ENCODE assay signal across 11 mouse cellular contexts in the genomic region with DNA sequence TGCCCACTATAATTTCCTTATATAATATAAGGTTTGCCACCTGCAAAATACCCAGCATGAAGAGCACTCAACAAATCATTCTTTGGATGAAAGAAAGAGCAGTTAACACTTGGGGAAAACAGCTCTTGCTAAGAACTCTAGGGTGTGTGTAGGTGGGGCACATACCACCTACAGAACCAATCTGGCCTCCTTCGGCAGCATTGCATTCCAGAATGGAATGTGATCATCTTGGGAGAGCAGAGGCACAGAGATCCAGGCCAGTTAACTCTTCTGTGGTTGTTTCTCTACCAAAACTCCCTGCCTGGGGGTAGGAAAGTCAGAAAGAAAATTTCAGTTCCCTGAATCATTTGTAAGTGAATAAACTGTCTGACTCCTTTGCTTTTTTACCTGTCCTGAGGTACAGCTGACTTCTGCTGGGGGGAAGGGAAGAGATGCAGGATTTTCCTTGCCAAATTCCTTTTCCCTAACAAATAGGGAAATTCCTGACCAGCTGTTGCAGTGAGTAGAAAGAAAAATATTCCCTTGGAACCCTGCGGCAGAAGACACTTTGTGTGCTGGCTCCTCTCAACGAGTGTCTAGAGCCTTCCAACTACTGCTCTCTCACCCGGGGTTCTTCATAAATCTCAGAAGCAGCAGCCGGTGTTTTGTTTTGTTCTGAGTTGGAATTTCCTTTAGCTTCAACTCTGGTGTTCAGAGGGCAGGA.
DNase-seq lines count a peak whose midpoint lies in the region; ATAC-seq lines count a peak whose summit lies in the region.
"Had no signal": no experiment of that assay in that cellular context is flagged by ENCODE, and none has a peak within 500 bp of the region (broad histone marks: within the 10 kb centered on the region; RNA-seq: fewer than 3 reads in every experiment).

No protein-coding gene starts in this region.

- H3K4me3 ChIP-seq in embryonic facial prominence, embryonic 15.5 days (replicated peaks): no peak overlapping the region

- no peaks in the 10 kb centered on the region for H3K27me3 ChIP-seq in embryonic facial prominence, embryonic 15.5 days

- peak overlapping the region; percentile 44 for H3K27ac ChIP-seq in embryonic facial prominence, embryonic 15.5 days (replicated peaks)
- H3K27ac ChIP-seq: hindbrain, embryonic 14.5 days had no signal

- no peaks in the 10 kb centered on the region for H3K9me3 ChIP-seq in embryonic facial prominence, embryonic 15.5 days (replicated peaks)

- ATAC-seq in embryonic facial prominence, embryonic 15.5 days (ENCODE audit: insufficient number of reproducible peaks, low FRiP score, low TSS enrichment, low read depth): no peak
- ATAC-seq: activated CD4-positive, CD25-positive, alpha-beta regulatory T cell, adult 4 months had no signal

- no peak overlapping the region for H3K4me2 ChIP-seq in embryonic facial prominence, embryonic 15.5 days (replicated peaks)
- H3K4me2 ChIP-seq: hindbrain, embryonic 14.5 days had no signal

- H3K4me1 ChIP-seq in embryonic facial prominence, embryonic 15.5 days: peaks cover 28% of the 10 kb centered on the region

- H3K36me3 ChIP-seq in embryonic facial prominence, embryonic 15.5 days: no peaks in the 10 kb centered on the region

- 20% methylated on average over 5 of the region's 5 CpGs for whole genome bisulfite sequencing in embryonic facial prominence, embryonic 15.5 days

- H3K9ac ChIP-seq in embryonic facial prominence, embryonic 15.5 days: no peak overlapping the region
- H3K9ac ChIP-seq: hindbrain, embryonic 14.5 days had no signal

- peak; percentile 40 to 66 for DNase-seq in layer of hippocampus, adult 18-20 months (ENCODE audit: low spot score in 2 of 2)
- DNase-seq in layer of hippocampus, postnatal 10 days (ENCODE audit: low spot score in 2 of 2): no peak
- peak; percentile 66 for DNase-seq in 3134 (ENCODE audit: extremely low read depth, insufficient read length, low spot score)
- peak; percentile 87 for DNase-seq in 3T3-L1 (ENCODE audit: low read depth, low spot score)
- DNase-seq in T-cell, adult 2 months (ENCODE audit: low spot score): no peak
- DNase-seq in heart, adult 8-10 months (ENCODE audit: low spot score): no peak
- DNase-seq: cerebellum, adult 11 months; heart, adult 18-20 months had no signal

Comparison
In these comparisons a context has a peak if more than half of its experiments do, and no peak if none do; other contexts are left out.
1. DNase-seq: peak in layer of hippocampus, adult 18-20 months (2 of 2), 3134 (single experiment) and 3T3-L1 (single experiment); none in layer of hippocampus, postnatal 10 days (0 of 2), T-cell, adult 2 months (single experiment) and heart, adult 8-10 months (single experiment).